Mouse (Mus musculus): ENCODE results near the gene Lclat1. TPM values are rescaled to one million over a fixed set of nuclear protein-coding genes. Genes with fewer than 3 reads are reported as not detected.

Lclat1 gene
- polyA plus RNA-seq, 1 experiment, result 27.2 TPM

- H3K27me3 ChIP-seq (ENCODE audit: control insufficient read depth, insufficient read depth, insufficient read length), result no peaks in the 10 kb centered on the region
These were observed 119.6 kb downstream of the Lclat1 start for GRCm38 (mm10) chr17:73227361-73227760.

DNA sequence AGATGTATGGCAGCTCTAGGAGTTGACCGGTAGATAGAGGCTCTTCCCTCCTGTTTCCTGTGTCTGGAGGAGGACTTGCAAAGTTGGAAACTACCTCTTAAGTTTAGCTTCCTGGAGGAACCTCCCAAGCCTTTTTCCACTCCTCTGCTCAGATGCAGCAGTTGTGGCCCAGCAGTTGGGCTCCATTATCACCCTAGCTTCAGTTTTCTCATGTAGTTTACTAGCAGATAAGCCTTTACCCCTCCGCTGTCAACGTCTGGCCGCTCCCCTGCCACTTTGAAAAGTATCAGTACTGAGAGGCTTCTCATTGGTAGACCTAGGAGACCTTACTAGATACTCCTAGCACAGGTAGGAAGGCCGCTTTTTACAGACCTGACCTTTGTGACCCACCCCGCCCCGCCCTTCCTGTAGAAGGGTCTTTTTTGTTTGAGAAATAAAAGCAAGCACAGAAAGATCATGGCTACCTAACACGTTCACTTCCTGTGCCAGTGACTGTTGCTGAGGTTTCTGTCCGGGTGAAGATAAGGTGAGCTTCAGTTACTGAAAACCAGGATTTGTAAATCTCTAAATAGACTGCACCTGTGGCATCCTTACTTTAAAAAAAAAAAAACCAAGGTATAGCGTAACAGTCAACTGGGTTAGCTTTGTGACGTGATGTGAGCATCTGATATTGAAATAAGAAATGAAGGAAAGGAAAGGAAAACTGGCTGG, 121.8 kb downstream of the Lclat1 start:
- Histone ChIP-seq H3ac (ENCODE audit: control insufficient read depth, insufficient read length) (no peak overlapping the region), H3K36me3 (ENCODE audit: control insufficient read depth, insufficient read depth) (no peaks in the 10 kb centered on the region), H3K4me3 (no peak overlapping the region), H3K27me3 (ENCODE audit: control insufficient read depth, insufficient read depth, insufficient read length) (no peaks in the 10 kb centered on the region), H3K79me2 (ENCODE audit: control insufficient read depth, insufficient read depth) (no peaks in the 10 kb centered on the region), H3K4me2 (ENCODE audit: low read depth) (no peak overlapping the region)
- no peak for TF ChIP-seq TCF3 (IDR thresholded peaks at IDR 0.05; ENCODE audit: insufficient read length, low read depth)

More at GRCm38 (mm10) chr17:73227361-73227760, 119.6 kb downstream of the Lclat1 start:
- TF ChIP-seq MAX (IDR thresholded peaks at IDR 0.05; ENCODE audit: low read depth) (no peak), POLR2A (IDR thresholded peaks at IDR 0.05; ENCODE audit: insufficient read length, low read depth) (no peak), TCF12 (IDR thresholded peaks at IDR 0.05; ENCODE audit: insufficient read depth, poor library complexity, severe bottlenecking) (no peak), CEBPB (IDR thresholded peaks at IDR 0.05; ENCODE audit: insufficient read depth, poor library complexity, severe bottlenecking) (no peak), MYOD1 (IDR thresholded peaks at IDR 0.05; ENCODE audit: control insufficient read depth in 1 of 3, insufficient read length in 2 of 3, low read depth in 2 of 3) (peak in 1 of 3 experiments; percentile 66), SRF (IDR thresholded peaks at IDR 0.05; ENCODE audit: control insufficient read depth, insufficient read length, low read depth) (no peak), POLR2AphosphoS2 (IDR thresholded peaks at IDR 0.05; ENCODE audit: insufficient read length, low read depth) (no peak), MYOG (IDR thresholded peaks at IDR 0.05; ENCODE audit: control insufficient read depth in 1 of 3, insufficient read depth in 1 of 3, insufficient read length in 2 of 3, low read depth in 2 of 3) (peak in 1 of 3 experiments; percentile 36), E2F4 (IDR thresholded peaks at IDR 0.05; ENCODE audit: insufficient read depth) (no peak), TCF3 (IDR thresholded peaks at IDR 0.05; ENCODE audit: insufficient read length, low read depth) (no peak)
- Histone ChIP-seq H3ac (ENCODE audit: control insufficient read depth, insufficient read length) (no peak overlapping the region), H3K4me2 (ENCODE audit: low read depth) (no peak overlapping the region), H3K79me2 (ENCODE audit: control insufficient read depth, insufficient read depth) (no peaks in the 10 kb centered on the region), H3K4me3 (no peak overlapping the region), H3K36me3 (ENCODE audit: control insufficient read depth, insufficient read depth) (no peaks in the 10 kb centered on the region)

GRCm38 (mm10) chr17:73230340-73230989, 122.7 kb downstream of the Lclat1 start:
- Histone ChIP-seq H3K79me2 (ENCODE audit: control insufficient read depth, insufficient read depth) (no peaks in the 10 kb centered on the region), H3K36me3 (ENCODE audit: control insufficient read depth, insufficient read depth) (no peaks in the 10 kb centered on the region), H3K4me2 (ENCODE audit: low read depth) (no peak overlapping the region), H3ac (ENCODE audit: control insufficient read depth, insufficient read length) (no peak overlapping the region), H3K4me3 (no peak overlapping the region), H3K27me3 (ENCODE audit: control insufficient read depth, insufficient read depth, insufficient read length) (no peaks in the 10 kb centered on the region)
- TF ChIP-seq REST (IDR thresholded peaks at IDR 0.05; ENCODE audit: insufficient read depth, insufficient read length) (no peak), MAX (IDR thresholded peaks at IDR 0.05; ENCODE audit: low read depth) (no peak), MYOD1 (IDR thresholded peaks at IDR 0.05; ENCODE audit: control insufficient read depth in 1 of 3, insufficient read length in 2 of 3, low read depth in 2 of 3) (no peak), POLR2A (IDR thresholded peaks at IDR 0.05; ENCODE audit: insufficient read length, low read depth) (no peak), TCF12 (IDR thresholded peaks at IDR 0.05; ENCODE audit: insufficient read depth, poor library complexity, severe bottlenecking) (no peak), SRF (IDR thresholded peaks at IDR 0.05; ENCODE audit: control insufficient read depth, insufficient read length, low read depth) (no peak)

- Histone ChIP-seq H3K27me3 (ENCODE audit: control insufficient read depth, insufficient read depth, insufficient read length) (no peaks in the 10 kb centered on the region), H3K79me2 (ENCODE audit: control insufficient read depth, insufficient read depth) (no peaks in the 10 kb centered on the region), H3K36me3 (ENCODE audit: control insufficient read depth, insufficient read depth) (no peaks in the 10 kb centered on the region), H3K4me3 (no peak overlapping the region), H3K4me2 (ENCODE audit: low read depth) (no peak overlapping the region), H3ac (ENCODE audit: control insufficient read depth, insufficient read length) (no peak overlapping the region)
- TF ChIP-seq POLR2AphosphoS2 (IDR thresholded peaks at IDR 0.05; ENCODE audit: insufficient read length, low read depth), result no peak
- no peak for TF ChIP-seq POLR2A (IDR thresholded peaks at IDR 0.05; ENCODE audit: insufficient read length, low read depth)
- no peak for TF ChIP-seq CEBPB (IDR thresholded peaks at IDR 0.05; ENCODE audit: insufficient read depth, poor library complexity, severe bottlenecking)
- no peak for TF ChIP-seq TCF12 (IDR thresholded peaks at IDR 0.05; ENCODE audit: insufficient read depth, poor library complexity, severe bottlenecking)
- TF ChIP-seq E2F4 (IDR thresholded peaks at IDR 0.05; ENCODE audit: insufficient read depth), result no peak
- TF ChIP-seq REST (IDR thresholded peaks at IDR 0.05; ENCODE audit: insufficient read depth, insufficient read length), result no peak
- no peak for TF ChIP-seq MYOG (IDR thresholded peaks at IDR 0.05; ENCODE audit: control insufficient read depth in 1 of 3, insufficient read depth in 1 of 3, insufficient read length in 2 of 3, low read depth in 2 of 3)
- no peak for TF ChIP-seq MYOD1 (IDR thresholded peaks at IDR 0.05; ENCODE audit: control insufficient read depth in 1 of 3, insufficient read length in 2 of 3, low read depth in 2 of 3)
- TF ChIP-seq TCF3 (IDR thresholded peaks at IDR 0.05; ENCODE audit: insufficient read length, low read depth), result no peak
- no peak for TF ChIP-seq MAX (IDR thresholded peaks at IDR 0.05; ENCODE audit: low read depth)
- no peak for TF ChIP-seq USF1 (IDR thresholded peaks at IDR 0.05; ENCODE audit: low read depth)
- TF ChIP-seq SRF (IDR thresholded peaks at IDR 0.05; ENCODE audit: control insufficient read depth, insufficient read length, low read depth), result no peak
These were observed 123.6 kb downstream of the Lclat1 start for GRCm38 (mm10) chr17:73231337-73231736.

- Histone ChIP-seq H3ac (ENCODE audit: control insufficient read depth, insufficient read length) (no peak overlapping the region), H3K79me2 (ENCODE audit: control insufficient read depth, insufficient read depth) (no peaks in the 10 kb centered on the region), H3K27me3 (ENCODE audit: control insufficient read depth, insufficient read depth, insufficient read length) (no peaks in the 10 kb centered on the region), H3K4me2 (ENCODE audit: low read depth) (no peak overlapping the region), H3K4me3 (no peak overlapping the region), H3K36me3 (ENCODE audit: control insufficient read depth, insufficient read depth) (no peaks in the 10 kb centered on the region)
- TF ChIP-seq MAX (IDR thresholded peaks at IDR 0.05; ENCODE audit: low read depth), result no peak
- no peak for TF ChIP-seq USF1 (IDR thresholded peaks at IDR 0.05; ENCODE audit: low read depth)
- TF ChIP-seq POLR2AphosphoS2 (IDR thresholded peaks at IDR 0.05; ENCODE audit: insufficient read length, low read depth), result no peak
- no peak for TF ChIP-seq MYOG (IDR thresholded peaks at IDR 0.05; ENCODE audit: control insufficient read depth in 1 of 3, insufficient read depth in 1 of 3, insufficient read length in 2 of 3, low read depth in 2 of 3)
- TF ChIP-seq REST (IDR thresholded peaks at IDR 0.05; ENCODE audit: insufficient read depth, insufficient read length), result no peak
- TF ChIP-seq POLR2A (IDR thresholded peaks at IDR 0.05; ENCODE audit: insufficient read length, low read depth), result no peak
- TF ChIP-seq TCF12 (IDR thresholded peaks at IDR 0.05; ENCODE audit: insufficient read depth, poor library complexity, severe bottlenecking), result no peak
- TF ChIP-seq E2F4 (IDR thresholded peaks at IDR 0.05; ENCODE audit: insufficient read depth), result no peak
- TF ChIP-seq MYOD1 (IDR thresholded peaks at IDR 0.05; ENCODE audit: control insufficient read depth in 1 of 3, insufficient read length in 2 of 3, low read depth in 2 of 3), result no peak
These were observed 124.8 kb downstream of the Lclat1 start for GRCm38 (mm10) chr17:73232593-73232992.
